Mouse (Mus musculus): ENCODE measurements around the gene Dnmt3a. TPM values are rescaled to one million over a fixed set of nuclear protein-coding genes. Genes with fewer than 3 reads are reported as not detected.

Dnmt3a gene
- polyA plus RNA-seq, 1 experiment, result 4.6 TPM

- Histone ChIP-seq H3K27me3 (ENCODE audit: control insufficient read depth, insufficient read depth, insufficient read length) (no peaks in the 10 kb centered on the region), H3K79me3 (ENCODE audit: low read depth) (no peaks in the 10 kb centered on the region), H3K36me3 (ENCODE audit: control insufficient read depth, insufficient read depth) (no peaks in the 10 kb centered on the region), H3ac (ENCODE audit: control insufficient read depth, insufficient read length, low read depth) (no peak overlapping the region), H3K79me2 (ENCODE audit: control insufficient read depth, insufficient read depth) (no peaks in the 10 kb centered on the region), H3K4me3 (ENCODE audit: insufficient read depth, poor library complexity, severe bottlenecking) (no peak overlapping the region)
- no peak for TF ChIP-seq CEBPB (IDR thresholded peaks at IDR 0.05; ENCODE audit: low read depth)
- no peak for TF ChIP-seq CTCF (IDR thresholded peaks at IDR 0.05; ENCODE audit: control insufficient read depth, insufficient read depth, insufficient read length)
- no peak for TF ChIP-seq FOSL1 (IDR thresholded peaks at IDR 0.05; ENCODE audit: insufficient read depth, low read length, poor library complexity, severe bottlenecking)
- TF ChIP-seq MAX (IDR thresholded peaks at IDR 0.05), result no peak
- TF ChIP-seq MYOG (IDR thresholded peaks at IDR 0.05; ENCODE audit: control insufficient read depth, extremely low read depth, insufficient read length), result no peak
- no peak for TF ChIP-seq MYOD1 (IDR thresholded peaks at IDR 0.05; ENCODE audit: control insufficient read depth, insufficient read length, low read depth)
- no peak for TF ChIP-seq USF1 (IDR thresholded peaks at IDR 0.05; ENCODE audit: low read depth)
These were observed 93.0 kb downstream of the Dnmt3a start for GRCm38 (mm10) chr12:3898811-3899210.

DNA sequence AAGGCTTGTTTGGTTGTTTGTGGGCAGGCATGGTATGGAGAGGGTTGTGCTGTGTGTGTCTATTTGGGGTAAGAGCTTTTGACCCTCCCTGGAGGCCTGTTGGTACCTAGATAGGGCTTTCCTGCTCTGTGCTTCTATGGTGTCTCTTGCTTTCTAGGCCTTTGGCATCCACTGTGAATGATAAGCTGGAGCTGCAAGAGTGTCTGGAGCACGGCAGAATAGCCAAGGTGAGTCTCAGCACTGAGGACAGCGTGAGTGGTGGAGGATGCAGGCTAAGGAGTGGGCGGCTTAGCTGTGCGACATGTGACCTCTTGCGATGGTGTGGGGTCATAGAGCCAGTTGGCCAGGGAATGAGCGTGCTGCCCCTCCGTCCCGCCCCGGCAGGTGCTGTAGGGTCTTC is 99.6 kb downstream of the Dnmt3a start:
- TF ChIP-seq USF1 (IDR thresholded peaks at IDR 0.05; ENCODE audit: low read depth) (no peak), MYOD1 (IDR thresholded peaks at IDR 0.05; ENCODE audit: control insufficient read depth, insufficient read length, low read depth) (no peak), MYOG (IDR thresholded peaks at IDR 0.05; ENCODE audit: control insufficient read depth, extremely low read depth, insufficient read length) (no peak), CEBPB (IDR thresholded peaks at IDR 0.05; ENCODE audit: low read depth) (no peak), CTCF (IDR thresholded peaks at IDR 0.05; ENCODE audit: control insufficient read depth, insufficient read depth, insufficient read length) (no peak), FOSL1 (IDR thresholded peaks at IDR 0.05; ENCODE audit: insufficient read depth, low read length, poor library complexity, severe bottlenecking) (no peak), MAX (IDR thresholded peaks at IDR 0.05) (no peak)
- Histone ChIP-seq H3K79me2 (ENCODE audit: control insufficient read depth, insufficient read depth) (no peaks in the 10 kb centered on the region), H3K36me3 (ENCODE audit: control insufficient read depth, insufficient read depth) (no peaks in the 10 kb centered on the region), H3K27me3 (ENCODE audit: control insufficient read depth, insufficient read depth, insufficient read length) (no peaks in the 10 kb centered on the region), H3ac (ENCODE audit: control insufficient read depth, insufficient read length, low read depth) (no peak overlapping the region), H3K79me3 (ENCODE audit: low read depth) (no peaks in the 10 kb centered on the region), H3K4me3 (ENCODE audit: insufficient read depth, poor library complexity, severe bottlenecking) (no peak overlapping the region)

DNA sequence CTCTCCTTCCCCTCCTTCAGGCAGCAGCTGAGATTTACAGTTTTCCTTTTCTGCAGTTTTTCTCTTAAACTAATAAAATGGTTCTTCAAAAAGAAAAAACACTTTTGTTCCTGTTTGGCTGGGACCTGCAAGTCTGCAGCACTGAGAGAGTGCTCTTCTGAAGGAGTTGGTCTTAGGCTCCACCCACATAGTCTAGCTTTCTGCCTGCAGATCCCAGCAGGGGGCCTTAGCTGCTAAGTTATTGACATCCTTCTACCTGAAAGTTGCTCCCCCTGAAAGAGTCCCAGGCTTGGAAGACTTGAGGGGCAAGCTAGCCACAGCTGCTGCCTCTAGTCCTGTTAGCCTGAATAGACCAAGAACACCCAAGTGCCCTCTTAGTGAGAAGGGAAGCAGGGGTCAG is 100.5 kb downstream of the Dnmt3a start:
- Histone ChIP-seq H3K79me3 (ENCODE audit: low read depth) (no peaks in the 10 kb centered on the region), H3ac (ENCODE audit: control insufficient read depth, insufficient read length, low read depth) (no peak overlapping the region), H3K27me3 (ENCODE audit: control insufficient read depth, insufficient read depth, insufficient read length) (no peaks in the 10 kb centered on the region), H3K4me3 (ENCODE audit: insufficient read depth, poor library complexity, severe bottlenecking) (no peak overlapping the region), H3K36me3 (ENCODE audit: control insufficient read depth, insufficient read depth) (no peaks in the 10 kb centered on the region), H3K79me2 (ENCODE audit: control insufficient read depth, insufficient read depth) (no peaks in the 10 kb centered on the region)
- no peak for TF ChIP-seq CTCF (IDR thresholded peaks at IDR 0.05; ENCODE audit: control insufficient read depth, insufficient read depth, insufficient read length)
- no peak for TF ChIP-seq MAX (IDR thresholded peaks at IDR 0.05)
- TF ChIP-seq MYOD1 (IDR thresholded peaks at IDR 0.05; ENCODE audit: control insufficient read depth, insufficient read length, low read depth), result no peak
- TF ChIP-seq USF1 (IDR thresholded peaks at IDR 0.05; ENCODE audit: low read depth), result no peak
- no peak for TF ChIP-seq MYOG (IDR thresholded peaks at IDR 0.05; ENCODE audit: control insufficient read depth, extremely low read depth, insufficient read length)
- no peak for TF ChIP-seq FOSL1 (IDR thresholded peaks at IDR 0.05; ENCODE audit: insufficient read depth, low read length, poor library complexity, severe bottlenecking)
- no peak for TF ChIP-seq CEBPB (IDR thresholded peaks at IDR 0.05; ENCODE audit: low read depth)

- no peaks in the 10 kb centered on the region for H3K27me3 ChIP-seq (ENCODE audit: control insufficient read depth, insufficient read depth, insufficient read length)
- no peak for TF ChIP-seq FOSL1 (IDR thresholded peaks at IDR 0.05; ENCODE audit: insufficient read depth, low read length, poor library complexity, severe bottlenecking)
- no peak for TF ChIP-seq MYOG (IDR thresholded peaks at IDR 0.05; ENCODE audit: control insufficient read depth, extremely low read depth, insufficient read length)
- TF ChIP-seq CTCF (IDR thresholded peaks at IDR 0.05; ENCODE audit: control insufficient read depth, insufficient read depth, insufficient read length), result no peak
- TF ChIP-seq MYOD1 (IDR thresholded peaks at IDR 0.05; ENCODE audit: control insufficient read depth, insufficient read length, low read depth), result no peak
- TF ChIP-seq MAX (IDR thresholded peaks at IDR 0.05), result no peak
- TF ChIP-seq CEBPB (IDR thresholded peaks at IDR 0.05; ENCODE audit: low read depth), result no peak
- TF ChIP-seq USF1 (IDR thresholded peaks at IDR 0.05; ENCODE audit: low read depth), result no peak
- no peak overlapping the region for H3K4me3 ChIP-seq (ENCODE audit: insufficient read depth, poor library complexity, severe bottlenecking)
- H3K79me2 ChIP-seq (ENCODE audit: control insufficient read depth, insufficient read depth), result no peaks in the 10 kb centered on the region
- H3ac ChIP-seq (ENCODE audit: control insufficient read depth, insufficient read length, low read depth), result no peak overlapping the region
- H3K79me3 ChIP-seq (ENCODE audit: low read depth), result no peaks in the 10 kb centered on the region
- no peaks in the 10 kb centered on the region for H3K36me3 ChIP-seq (ENCODE audit: control insufficient read depth, insufficient read depth)
These were observed 101.2 kb downstream of the Dnmt3a start for GRCm38 (mm10) chr12:3907008-3907407.

GRCm38 (mm10) chr12:3907418-3907817 is 101.6 kb downstream of the Dnmt3a start:
- H3K4me3 ChIP-seq (ENCODE audit: insufficient read depth, poor library complexity, severe bottlenecking), result no peak overlapping the region
- no peaks in the 10 kb centered on the region for H3K79me2 ChIP-seq (ENCODE audit: control insufficient read depth, insufficient read depth)
- H3K27me3 ChIP-seq (ENCODE audit: control insufficient read depth, insufficient read depth, insufficient read length), result no peaks in the 10 kb centered on the region
- no peaks in the 10 kb centered on the region for H3K36me3 ChIP-seq (ENCODE audit: control insufficient read depth, insufficient read depth)
- TF ChIP-seq MYOG (IDR thresholded peaks at IDR 0.05; ENCODE audit: control insufficient read depth, extremely low read depth, insufficient read length) (no peak), MYOD1 (IDR thresholded peaks at IDR 0.05; ENCODE audit: control insufficient read depth, insufficient read length, low read depth) (no peak), USF1 (IDR thresholded peaks at IDR 0.05; ENCODE audit: low read depth) (no peak)
- H3ac ChIP-seq (ENCODE audit: control insufficient read depth, insufficient read length, low read depth), result no peak overlapping the region
- H3K79me3 ChIP-seq (ENCODE audit: low read depth), result no peaks in the 10 kb centered on the region

DNA sequence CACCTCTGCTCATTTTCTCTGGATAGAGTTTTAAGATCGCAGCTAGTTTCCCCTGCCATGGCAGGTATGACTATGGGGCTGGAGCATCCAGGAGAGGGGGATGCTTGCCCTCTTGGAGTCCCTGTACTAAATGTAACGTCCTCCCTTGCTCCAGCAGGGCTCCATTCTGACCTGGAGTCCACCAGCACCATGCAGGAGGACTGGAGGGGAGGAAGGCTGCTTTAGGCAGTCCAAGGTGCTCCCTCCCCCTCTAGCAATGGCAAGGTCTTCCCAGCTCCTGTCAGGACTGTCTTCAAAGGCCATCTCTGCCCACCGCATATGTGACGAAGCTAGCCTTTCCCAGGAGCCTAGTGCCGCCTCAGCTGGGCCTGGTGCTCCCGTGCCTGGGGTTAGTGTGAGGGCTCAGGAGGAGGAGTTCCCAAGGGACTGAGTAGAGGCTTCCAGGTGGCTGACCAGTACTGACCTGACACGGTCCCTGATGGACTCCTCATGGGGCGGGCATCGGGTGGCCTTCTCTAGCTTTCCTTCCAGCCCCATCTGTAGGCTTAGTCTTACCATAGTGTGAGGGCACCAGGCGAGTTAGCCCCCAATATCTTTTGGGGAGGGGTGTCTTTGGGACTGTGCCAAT is 104.8 kb downstream of the Dnmt3a start:
- no peak overlapping the region for H3ac ChIP-seq (ENCODE audit: control insufficient read depth, insufficient read length, low read depth)
- H3K4me3 ChIP-seq (ENCODE audit: insufficient read depth, poor library complexity, severe bottlenecking), result no peak overlapping the region
- no peaks in the 10 kb centered on the region for H3K27me3 ChIP-seq (ENCODE audit: control insufficient read depth, insufficient read depth, insufficient read length)
- no peaks in the 10 kb centered on the region for H3K36me3 ChIP-seq (ENCODE audit: control insufficient read depth, insufficient read depth)
- no peaks in the 10 kb centered on the region for H3K79me2 ChIP-seq (ENCODE audit: control insufficient read depth, insufficient read depth)
- TF ChIP-seq MYOG (IDR thresholded peaks at IDR 0.05; ENCODE audit: control insufficient read depth, extremely low read depth, insufficient read length) (no peak), MAX (IDR thresholded peaks at IDR 0.05) (no peak), FOSL1 (IDR thresholded peaks at IDR 0.05; ENCODE audit: insufficient read depth, low read length, poor library complexity, severe bottlenecking) (no peak), USF1 (IDR thresholded peaks at IDR 0.05; ENCODE audit: low read depth) (no peak), CTCF (IDR thresholded peaks at IDR 0.05; ENCODE audit: control insufficient read depth, insufficient read depth, insufficient read length) (no peak), MYOD1 (IDR thresholded peaks at IDR 0.05; ENCODE audit: control insufficient read depth, insufficient read length, low read depth) (no peak), CEBPB (IDR thresholded peaks at IDR 0.05; ENCODE audit: low read depth) (no peak)
- H3K79me3 ChIP-seq (ENCODE audit: low read depth), result no peaks in the 10 kb centered on the region

Data from C2C12 (cell line).